Mouse (Mus musculus) midbrain, embryonic 14.5 days (tissue): ENCODE data around the gene Wfdc13. TPM values are rescaled to one million over a fixed set of nuclear protein-coding genes. Genes with fewer than 3 reads are reported as not detected.

Experiments used
- ATAC-seq: fragments of 200-750 bp; cut with Nextera tagmentation; 2 replicates; pipeline ENCODE4 v1.8.0; 2017; ENCODE audit warnings: moderate number of reproducible peaks, moderate library complexity; ENCODE audit not compliant: low FRiP score, low TSS enrichment
- DNase-seq: peaks from one replicate; pipeline ENCODE4 v3.0.0-alpha.2; 2015
- H3K27ac ChIP-seq: fragments of 300-500 bp; sonication (generic); replicated peaks from 2 replicates; pipeline ENCODE4 v1.5.1; 2014; ENCODE audit warnings: mild to moderate bottlenecking, low read depth, low read length, moderate library complexity
- H3K27me3 ChIP-seq: fragments of 300-500 bp; sonication (generic); 2 replicates; pipeline ENCODE4 v1.6.1; 2014; ENCODE audit warnings: low read length, control low read depth, mixed read lengths; ENCODE audit not compliant: control insufficient read depth, insufficient read depth
- H3K36me3 ChIP-seq: fragments of 300-500 bp; sonication (generic); 2 replicates; pipeline ENCODE4 v1.6.1; 2014; ENCODE audit warnings: low read length, control low read depth; ENCODE audit not compliant: control insufficient read depth, insufficient read depth
- H3K4me1 ChIP-seq: fragments of 300-500 bp; sonication (generic); 2 replicates; pipeline ENCODE4 v1.6.1; 2014; ENCODE audit warnings: mild to moderate bottlenecking, antibody characterized with exemption, low read length, control low read depth; ENCODE audit not compliant: control insufficient read depth, insufficient read depth
- H3K4me2 ChIP-seq: fragments of 300-500 bp; sonication (generic); 2 replicates; pipeline ENCODE4 v1.6.1; 2014; ENCODE audit warnings: mild to moderate bottlenecking, low read length, moderate library complexity
- H3K4me3 ChIP-seq: fragments of 300-500 bp; sonication (generic); replicated peaks from 2 replicates; pipeline ENCODE4 v1.5.1; 2014; ENCODE audit warnings: low read depth, low read length
- H3K9ac ChIP-seq: fragments of 300-500 bp; sonication (generic); replicated peaks from 2 replicates; pipeline ENCODE4 v1.6.1; 2014; ENCODE audit warnings: mild to moderate bottlenecking, low read length, moderate library complexity
- H3K9me3 ChIP-seq: fragments of 300-500 bp; sonication (generic); 2 replicates; pipeline ENCODE4 v1.6.1; 2016; ENCODE audit warnings: low read length, control low read depth, mixed read lengths; ENCODE audit not compliant: control insufficient read depth
- WGBS: fragments of 180-500 bp; shearing (Covaris S2); extraction: QIAGEN DNeasy Blood & Tissue Kit; methylation state at CpG from one replicate; pipeline ENCODE4 v1.1.7; 2014; 5-methylcytosine and 5-hydroxymethylcytosine counted together
- polyA plus RNA-seq: library from polyadenylated mRNA; unstranded; fragments of >200 nt; fragmentation: Nextera tagmentation; extraction: Ambion mirVana; gene quantifications from 2 replicates; pipeline ENCODE4 v1.2.1, GENCODE M21; 2014

Wfdc13 gene
- polyA plus RNA-seq, 1 experiment from 2014 or later, result not detected

- H3K36me3 ChIP-seq, result no peaks in the 10 kb centered on the region
- no peaks in the 10 kb centered on the region for H3K27me3 ChIP-seq
- H3K9ac ChIP-seq, result no peak overlapping the region
- H3K4me3 ChIP-seq, result no peak overlapping the region
- no peaks in the 10 kb centered on the region for H3K4me1 ChIP-seq
- H3K9me3 ChIP-seq, result no peaks in the 10 kb centered on the region
- WGBS, result 87% methylated on average over 2 of the region's 2 CpGs
- no peak for DNase-seq
- ATAC-seq, result no peak
- H3K27ac ChIP-seq, result no peak overlapping the region
- H3K4me2 ChIP-seq, result no peak overlapping the region
These were observed 48.4 kb downstream of the Wfdc13 start for GRCm38 (mm10) chr2:164733259-164733658.

GRCm38 (mm10) chr2:164734839-164735238 is 49.9 kb downstream of the Wfdc13 start:
- H3K4me3 ChIP-seq, result no peak overlapping the region
- WGBS, result 90% methylated on average over 5 of the region's 5 CpGs
- no peak for DNase-seq
- no peak overlapping the region for H3K4me2 ChIP-seq
- H3K27me3 ChIP-seq, result no peaks in the 10 kb centered on the region
- no peaks in the 10 kb centered on the region for H3K9me3 ChIP-seq
- no peak overlapping the region for H3K9ac ChIP-seq
- no peaks in the 10 kb centered on the region for H3K4me1 ChIP-seq
- H3K36me3 ChIP-seq, result no peaks in the 10 kb centered on the region
- no peak for ATAC-seq
- no peak overlapping the region for H3K27ac ChIP-seq

- Histone ChIP-seq H3K4me3 (no peak overlapping the region), H3K27me3 (no peaks in the 10 kb centered on the region), H3K4me2 (no peak overlapping the region), H3K4me1 (no peaks in the 10 kb centered on the region), H3K9me3 (no peaks in the 10 kb centered on the region), H3K9ac (no peak overlapping the region), H3K36me3 (no peaks in the 10 kb centered on the region), H3K27ac (no peak overlapping the region)
- ATAC-seq (no peak), DNase-seq (no peak)
- 90% methylated on average over 5 of the region's 5 CpGs for WGBS
These were observed 50.5 kb downstream of the Wfdc13 start for GRCm38 (mm10) chr2:164735446-164735845.

Other genes with a start within 250 kb of the Wfdc13 start
- gene Sdc4, start 241.2 kb upstream of the Wfdc13 start, polyA plus RNA-seq, result 2.4 and 4.9 TPM in 2 replicates
- 93.1 and 97.2 TPM in 2 replicates for gene Sys1, start 228.1 kb upstream of the Wfdc13 start, polyA plus RNA-seq
- 3.4 and 5.1 TPM in 2 replicates for gene Gm20458, start 224.1 kb upstream of the Wfdc13 start, polyA plus RNA-seq
- gene Trp53tg5, start 211.4 kb upstream of the Wfdc13 start, polyA plus RNA-seq, result not detected in 2 replicates
- 11.4 and 11.8 TPM in 2 replicates for gene Dbndd2, start 199.0 kb upstream of the Wfdc13 start, polyA plus RNA-seq
- 98.9 and 115 TPM in 2 replicates for gene Pigt, start 187.6 kb upstream of the Wfdc13 start, polyA plus RNA-seq
- 0.61 and 1.2 TPM in 2 replicates for gene Wfdc2, start 122.7 kb upstream of the Wfdc13 start, polyA plus RNA-seq
- gene Spint3, start 111.6 kb upstream of the Wfdc13 start, polyA plus RNA-seq, result not detected in 2 replicates
- gene Wfdc6a, start 99.7 kb upstream of the Wfdc13 start, polyA plus RNA-seq, result not detected in 2 replicates
- gene Eppin, start 91.5 kb upstream of the Wfdc13 start, polyA plus RNA-seq, result not detected in 2 replicates
- not detected in 2 replicates for gene Wfdc6b, start 71.6 kb upstream of the Wfdc13 start, polyA plus RNA-seq
- not detected in 2 replicates for gene Wfdc8, start 71.5 kb upstream of the Wfdc13 start, polyA plus RNA-seq
- gene Wfdc16, start 46.3 kb upstream of the Wfdc13 start, polyA plus RNA-seq, result not detected in 2 replicates
- not detected in 2 replicates for gene Wfdc10, start 29.1 kb upstream of the Wfdc13 start, polyA plus RNA-seq
- not detected in 2 replicates for gene Wfdc9, start 28.5 kb upstream of the Wfdc13 start, polyA plus RNA-seq
- gene Wfdc11, start 11.0 kb upstream of the Wfdc13 start, polyA plus RNA-seq, result not detected in 2 replicates
- gene Spint4, start 13.4 kb downstream of the Wfdc13 start, polyA plus RNA-seq, result not detected in 2 replicates
- not detected in 2 replicates for gene Spint5, start 30.2 kb downstream of the Wfdc13 start, polyA plus RNA-seq
- gene Wfdc3, start 60.8 kb downstream of the Wfdc13 start, polyA plus RNA-seq, result 0.80 and 1.1 TPM in 2 replicates
- gene Dnttip1, start 60.9 kb downstream of the Wfdc13 start, polyA plus RNA-seq, result 49.1 and 55.0 TPM in 2 replicates
- gene Ube2c, start 84.8 kb downstream of the Wfdc13 start, polyA plus RNA-seq, result 45.9 and 85.7 TPM in 2 replicates
- not detected in 2 replicates for gene Tnnc2, start 94.9 kb downstream of the Wfdc13 start, polyA plus RNA-seq
- gene Snx21, start 100.7 kb downstream of the Wfdc13 start, polyA plus RNA-seq, result 22.1 and 34.5 TPM in 2 replicates
- 17.1 and 18.5 TPM in 2 replicates for gene Acot8, start 119.8 kb downstream of the Wfdc13 start, polyA plus RNA-seq
- gene Zswim3, start 120.0 kb downstream of the Wfdc13 start, polyA plus RNA-seq, result 14.7 and 15.6 TPM in 2 replicates
- 27.8 and 30.5 TPM in 2 replicates for gene Zswim1, start 137.6 kb downstream of the Wfdc13 start, polyA plus RNA-seq
- 0.29 TPM in 1 of 2 replicates, not detected in the other for gene Spata25, start 143.4 kb downstream of the Wfdc13 start, polyA plus RNA-seq
- gene Ctsa, start 147.8 kb downstream of the Wfdc13 start, polyA plus RNA-seq, result 77.1 and 88.2 TPM in 2 replicates
- 5.1 and 6.9 TPM in 2 replicates for gene Neurl2, start 148.3 kb downstream of the Wfdc13 start, polyA plus RNA-seq
- 29.8 and 91.1 TPM in 2 replicates for gene Pltp, start 172.6 kb downstream of the Wfdc13 start, polyA plus RNA-seq
- gene Pcif1, start 194.2 kb downstream of the Wfdc13 start, polyA plus RNA-seq, result 92.8 and 99.5 TPM in 2 replicates
- gene Zfp335, start 226.7 kb downstream of the Wfdc13 start, polyA plus RNA-seq, result 13.9 and 15.5 TPM in 2 replicates